Mouse (Mus musculus) heart, embryonic 11.5 days (tissue): ENCODE measurements around the gene Heatr9. TPM values are rescaled to one million over a fixed set of nuclear protein-coding genes. Genes with fewer than 3 reads are reported as not detected.

Experiments
- ATAC-seq: fragments of 200-750 bp; cut with Nextera tagmentation; replicated peaks from 2 replicates; pipeline ENCODE4 v1.8.0; 2017; ENCODE audit warnings: moderate library complexity; ENCODE audit not compliant: insufficient number of reproducible peaks, low FRiP score, low TSS enrichment
- H3K27ac ChIP-seq: fragments of 300-500 bp; sonication (generic); 2 replicates; pipeline ENCODE4 v1.5.1; 2014; ENCODE audit warnings: mild to moderate bottlenecking, low read depth, low read length
- H3K27me3 ChIP-seq: fragments of 300-500 bp; sonication (generic); 2 replicates; pipeline ENCODE4 v1.6.1; 2014; ENCODE audit warnings: mild to moderate bottlenecking, low read length, mixed read lengths; ENCODE audit not compliant: control insufficient read depth, insufficient read depth
- H3K36me3 ChIP-seq: fragments of 300-500 bp; sonication (generic); 2 replicates; pipeline ENCODE4 v1.6.1; 2014; ENCODE audit warnings: mild to moderate bottlenecking, low read length, moderate library complexity, mixed read lengths; ENCODE audit not compliant: control insufficient read depth, insufficient read depth
- H3K4me1 ChIP-seq: fragments of 300-500 bp; sonication (generic); 2 replicates; pipeline ENCODE4 v1.6.1; 2014; ENCODE audit warnings: low read length; ENCODE audit not compliant: control insufficient read depth, insufficient read depth
- H3K4me2 ChIP-seq: fragments of 300-500 bp; sonication (generic); 2 replicates; pipeline ENCODE4 v1.6.1; 2014; ENCODE audit warnings: mild to moderate bottlenecking, moderate library complexity
- H3K4me3 ChIP-seq: fragments of 300-500 bp; sonication (generic); 2 replicates; pipeline ENCODE4 v1.5.1; 2014; ENCODE audit warnings: low read depth, low read length
- H3K9ac ChIP-seq: fragments of 300-500 bp; sonication (generic); 2 replicates; pipeline ENCODE4 v1.6.1; 2014; ENCODE audit warnings: mild to moderate bottlenecking, low read depth, low read length, moderate library complexity
- H3K9me3 ChIP-seq: fragments of 300-500 bp; sonication (generic); replicated peaks from 2 replicates; pipeline ENCODE4 v1.6.1; 2016; ENCODE audit warnings: low read length; ENCODE audit not compliant: control insufficient read depth
- WGBS: fragments of 180-500 bp; shearing (Covaris S2); extraction: QIAGEN DNeasy Blood & Tissue Kit; methylation state at CpG from one replicate; pipeline ENCODE4 v1.1.7; 2014; ENCODE audit not compliant: insufficient replicate concordance; 5-methylcytosine and 5-hydroxymethylcytosine counted together
- polyA plus RNA-seq: library from polyadenylated mRNA; unstranded; fragments of >200 nt; fragmentation: Nextera tagmentation; extraction: Ambion mirVana; gene quantifications from 2 replicates; pipeline ENCODE4 v1.2.1, GENCODE M21; 2014

Heatr9 gene
- polyA plus RNA-seq, 1 experiment from 2014 or later, result not detected

GRCm38 (mm10) chr11:83538705-83539314 is 16.8 kb upstream of the Heatr9 start:
- Histone ChIP-seq H3K27me3 (no peaks in the 10 kb centered on the region), H3K27ac (no peak overlapping the region), H3K36me3 (no peaks in the 10 kb centered on the region), H3K4me3 (no peak overlapping the region), H3K9ac (no peak overlapping the region), H3K4me1 (peaks cover 6% of the 10 kb centered on the region), H3K4me2 (no peak overlapping the region), H3K9me3 (no peaks in the 10 kb centered on the region)
- ATAC-seq, result no peak
- 63% methylated on average over 3 of the region's 3 CpGs for WGBS

DNA sequence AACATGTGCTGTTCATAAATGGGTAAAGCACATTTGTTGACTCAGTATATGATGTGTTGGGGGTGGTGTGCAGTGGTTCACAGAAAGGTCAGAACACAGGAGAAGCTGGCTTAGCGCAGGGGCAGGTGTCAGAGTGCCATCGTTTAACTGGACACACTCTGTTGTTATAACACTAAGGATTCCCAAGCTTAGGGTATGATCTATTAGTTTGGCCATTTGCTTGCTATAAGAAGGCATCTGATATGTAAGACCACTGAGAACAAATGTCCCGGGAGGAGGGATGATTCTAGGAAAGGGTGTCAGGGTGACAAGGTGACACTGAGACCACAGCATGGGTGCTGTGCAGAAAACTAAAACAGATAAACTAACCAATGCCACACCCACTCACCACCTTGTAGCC is 14.9 kb upstream of the Heatr9 start:
- Histone ChIP-seq H3K36me3 (no peaks in the 10 kb centered on the region), H3K9me3 (no peaks in the 10 kb centered on the region), H3K27me3 (no peaks in the 10 kb centered on the region), H3K27ac (no peak overlapping the region), H3K4me2 (no peak overlapping the region), H3K4me1 (peaks cover 6% of the 10 kb centered on the region), H3K4me3 (no peak overlapping the region), H3K9ac (no peak overlapping the region)
- WGBS, result 67% methylated on average over 3 of the region's 3 CpGs
- ATAC-seq, result no peak

- H3K9ac ChIP-seq, result no peak overlapping the region
- no peak overlapping the region for H3K4me3 ChIP-seq
- H3K4me1 ChIP-seq, result peaks cover 6% of the 10 kb centered on the region
- 0 out of 2 replicates have a peak, but pooled peaks have one; percentile 39 for ATAC-seq
- H3K9me3 ChIP-seq, result no peaks in the 10 kb centered on the region
- H3K27ac ChIP-seq, result 0 out of 2 replicates have a peak overlapping the region, but pooled peaks have one; percentile 0
- peak overlapping the region; percentile 40 for H3K4me2 ChIP-seq
- WGBS, result 41% methylated on average over 13 of the region's 13 CpGs
- H3K36me3 ChIP-seq, result no peaks in the 10 kb centered on the region
- H3K27me3 ChIP-seq, result no peaks in the 10 kb centered on the region
These were observed 12.8 kb upstream of the Heatr9 start for GRCm38 (mm10) chr11:83534609-83535423.

DNA sequence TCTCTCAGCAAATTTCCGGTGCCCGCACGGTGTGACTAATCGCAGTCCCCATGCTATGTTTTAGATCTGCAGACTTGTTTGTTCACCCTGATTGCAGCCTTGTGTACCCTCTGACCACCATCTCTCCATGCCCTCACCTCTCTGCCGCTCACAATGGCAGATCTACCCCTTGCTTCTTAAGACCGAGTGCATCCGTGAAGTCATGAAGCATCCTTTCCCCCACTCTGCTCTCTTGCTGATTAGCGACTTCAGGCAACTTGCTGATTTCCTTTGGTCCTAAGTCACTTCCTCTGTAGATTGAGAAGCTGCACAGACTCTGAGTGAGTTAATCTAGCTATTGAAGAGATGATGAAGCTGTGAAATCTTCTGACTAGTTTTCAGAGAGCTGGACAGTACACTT is 12.2 kb upstream of the Heatr9 start:
- H3K4me3 ChIP-seq, result no peak overlapping the region
- 74% methylated on average over 8 of the region's 8 CpGs for WGBS

DNA sequence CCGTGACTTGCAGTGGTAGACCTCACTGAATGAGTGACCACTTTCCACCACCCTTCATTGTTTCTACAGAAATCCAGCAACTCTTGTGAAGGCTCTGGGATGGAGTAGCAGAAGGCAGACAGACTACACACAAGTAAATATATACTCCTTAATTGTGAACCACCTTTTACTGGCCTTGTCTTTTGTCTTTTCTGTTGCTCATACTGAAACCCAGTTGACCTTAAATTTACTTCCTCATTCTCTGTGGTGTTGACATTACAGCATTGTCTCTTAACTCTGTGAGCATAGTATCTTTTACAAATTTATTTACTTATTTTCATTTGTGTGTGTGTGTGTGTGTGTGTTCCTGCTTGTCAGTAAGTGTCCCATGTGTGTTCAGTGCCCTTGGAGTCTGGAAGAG is 11.2 kb upstream of the Heatr9 start:
- Histone ChIP-seq H3K4me1 (peaks cover 6% of the 10 kb centered on the region), H3K4me2 (no peak overlapping the region), H3K27me3 (no peaks in the 10 kb centered on the region), H3K9ac (no peak overlapping the region), H3K9me3 (no peaks in the 10 kb centered on the region), H3K36me3 (no peaks in the 10 kb centered on the region), H3K4me3 (no peak overlapping the region), H3K27ac (no peak overlapping the region)
- ATAC-seq, result no peak
- WGBS, result 81% methylated on average over 1 of the region's 1 CpGs

More for the DNA sequence above, 12.2 kb upstream of the Heatr9 start:
- Histone ChIP-seq H3K9me3 (no peaks in the 10 kb centered on the region), H3K4me2 (peak overlapping the region; percentile 40; the same call in 1 of the 2 replicates), H3K27ac (0 out of 2 replicates have a peak overlapping the region, but pooled peaks have one; percentile 0), H3K27me3 (no peaks in the 10 kb centered on the region), H3K4me1 (peaks cover 6% of the 10 kb centered on the region), H3K36me3 (no peaks in the 10 kb centered on the region), H3K9ac (no peak overlapping the region)
- no peak for ATAC-seq

DNA sequence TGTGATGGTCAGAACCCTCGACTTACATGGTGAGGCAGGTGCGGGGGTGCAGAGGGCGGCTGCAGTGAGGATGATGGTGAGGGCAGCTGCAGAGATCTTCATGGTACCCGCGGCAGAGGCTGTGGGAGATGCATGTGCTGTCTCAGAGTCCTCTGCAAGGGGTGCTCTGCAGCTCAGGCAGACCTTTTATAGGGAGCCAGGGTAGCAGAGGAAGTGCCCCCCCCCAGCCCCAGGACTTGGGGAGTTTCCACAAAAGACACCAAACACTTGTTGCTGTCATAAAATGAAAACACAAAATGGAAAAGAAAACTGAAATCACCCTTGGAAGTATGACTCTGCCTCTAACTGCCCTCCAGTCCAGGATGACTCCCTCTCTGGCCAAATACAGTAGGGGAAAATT is 8.4 kb upstream of the Heatr9 start, which contains the start of gene Ccl5:
Gene Ccl5 (minus strand): TSS at position 159 of the 400 bp plus-strand sequence.
- ATAC-seq, result no peak
- H3K36me3 ChIP-seq, result no peaks in the 10 kb centered on the region
- H3K27ac ChIP-seq, result no peak within 1 kb of the TSS
- H3K4me2 ChIP-seq, result no peak within 1 kb of the TSS
- no peaks in the 10 kb centered on the region for H3K27me3 ChIP-seq
- H3K4me1 ChIP-seq, result peaks cover 6% of the 10 kb centered on the region
- H3K9me3 ChIP-seq, result no peaks in the 10 kb centered on the region
- 76% methylated on average over 5 of the region's 5 CpGs for WGBS
- no peak within 1 kb of the TSS for H3K4me3 ChIP-seq
- no peak within 1 kb of the TSS for H3K9ac ChIP-seq

DNA sequence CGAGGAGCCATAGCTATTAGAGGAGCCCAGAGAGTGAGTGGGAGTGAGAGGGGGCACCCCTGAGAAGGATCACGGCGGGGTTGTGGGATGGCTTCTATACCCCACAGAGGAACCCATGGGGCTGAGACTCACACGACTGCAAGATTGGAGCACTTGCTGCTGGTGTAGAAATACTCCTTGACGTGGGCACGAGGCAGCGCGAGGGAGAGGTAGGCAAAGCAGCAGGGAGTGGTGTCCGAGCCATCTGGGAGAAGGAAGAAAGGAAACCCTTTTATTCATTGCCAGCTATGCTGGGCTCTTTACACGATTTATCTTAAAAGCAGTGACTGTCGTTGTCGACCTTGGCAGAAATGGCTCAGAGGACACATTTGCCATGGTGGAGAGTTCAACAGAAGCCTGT is 7.0 kb upstream of the Heatr9 start:
- H3K27ac ChIP-seq, result no peak overlapping the region
- no peaks in the 10 kb centered on the region for H3K27me3 ChIP-seq
- H3K9me3 ChIP-seq, result no peaks in the 10 kb centered on the region
- no peaks in the 10 kb centered on the region for H3K4me1 ChIP-seq
- ATAC-seq, result no peak
- no peaks in the 10 kb centered on the region for H3K36me3 ChIP-seq
- H3K4me3 ChIP-seq, result no peak overlapping the region
- no peak overlapping the region for H3K4me2 ChIP-seq
- 69% methylated on average over 12 of the region's 12 CpGs for WGBS
- H3K9ac ChIP-seq, result no peak overlapping the region

DNA sequence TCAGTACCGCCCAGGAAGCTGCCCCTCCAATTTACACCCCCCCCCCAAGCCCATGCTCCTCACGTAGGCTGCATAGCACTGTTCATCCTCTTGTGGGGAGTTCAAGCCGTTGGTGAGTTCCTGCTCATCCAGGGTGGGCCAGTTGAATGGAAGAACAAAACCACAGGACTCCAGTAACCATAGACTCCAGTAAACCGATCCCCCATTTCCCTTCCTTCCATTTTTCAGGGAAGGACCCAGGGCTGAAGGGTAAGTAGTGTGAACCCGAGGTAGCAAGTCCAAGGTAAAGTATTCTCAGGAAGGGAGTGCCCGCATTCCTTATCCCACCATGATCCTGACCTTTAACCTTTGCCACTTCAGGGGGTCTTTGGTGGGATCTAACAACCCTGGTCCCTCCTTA is 3.6 kb downstream of the Heatr9 start:
- Histone ChIP-seq H3K36me3 (no peaks in the 10 kb centered on the region), H3K4me2 (no peak overlapping the region), H3K27me3 (no peaks in the 10 kb centered on the region), H3K4me3 (no peak overlapping the region), H3K9ac (no peak overlapping the region), H3K27ac (no peak overlapping the region), H3K4me1 (no peaks in the 10 kb centered on the region), H3K9me3 (no peaks in the 10 kb centered on the region)
- ATAC-seq, result no peak
- 58% methylated on average over 6 of the region's 6 CpGs for whole genome bisulfite sequencing
